ENCODE assay signal across 20 mouse cellular contexts in the genomic region with DNA sequence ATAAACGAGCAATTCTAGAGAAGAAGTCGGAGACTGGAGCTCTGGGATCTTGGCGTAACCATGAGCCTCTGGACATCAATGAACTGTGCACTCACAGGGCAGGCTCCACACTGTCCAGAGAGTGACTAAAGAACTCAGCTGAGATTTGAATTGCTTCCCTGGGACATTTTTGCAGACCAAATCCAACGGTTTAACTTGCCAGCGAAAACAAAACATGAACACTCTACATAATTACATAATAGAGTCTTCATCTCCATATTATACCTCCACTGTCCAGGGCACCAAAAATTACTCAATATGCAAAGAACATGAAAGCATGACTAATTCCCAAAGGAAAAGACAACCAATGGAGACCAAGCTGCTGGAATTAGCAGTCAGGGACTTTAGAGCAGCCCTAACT.
"Had no signal": no experiment of that assay in that cellular context is flagged by ENCODE, and none has a peak within 500 bp of the region (broad histone marks: within the 10 kb centered on the region; RNA-seq: fewer than 3 reads in every experiment).

No protein-coding gene starts in this region.

- ATAC-seq: midbrain, embryonic 15.5 days had no signal

- H3K4me1 ChIP-seq: liver, embryonic 13.5 days; midbrain, embryonic 12.5 days; midbrain, embryonic 15.5 days; neural tube, embryonic 12.5 days; neural tube, embryonic 15.5 days; stomach, embryonic 15.5 days had no signal

- H3K4me2 ChIP-seq: kidney, embryonic 15.5 days; liver, embryonic 13.5 days; midbrain, embryonic 12.5 days; midbrain, embryonic 15.5 days; neural tube, embryonic 12.5 days; neural tube, embryonic 15.5 days; stomach, embryonic 15.5 days had no signal

- H3K27me3 ChIP-seq: kidney, embryonic 15.5 days; liver, embryonic 13.5 days; midbrain, embryonic 12.5 days; midbrain, embryonic 15.5 days; neural tube, embryonic 12.5 days; neural tube, embryonic 15.5 days; stomach, embryonic 15.5 days had no signal

- DNase-seq: kidney, postnatal 10 days; kidney, postnatal 36 days; layer of hippocampus, postnatal 36 days; liver, embryonic 13.5 days; lung, adult 2 months; right cerebral cortex, adult 18-20 months; right cerebral cortex, postnatal 14 days; right cerebral cortex, postnatal 4 days; spleen, adult 18-20 months; thymus, adult 2 months; thymus, postnatal 14 days; thymus, postnatal 4 days had no signal

- H3K36me3 ChIP-seq: kidney, embryonic 15.5 days; liver, embryonic 13.5 days; midbrain, embryonic 12.5 days; midbrain, embryonic 15.5 days; neural tube, embryonic 12.5 days; neural tube, embryonic 15.5 days; stomach, embryonic 15.5 days had no signal

- H3K27ac ChIP-seq: kidney, embryonic 15.5 days; left cerebral cortex, adult 2 months; liver, embryonic 13.5 days; macrophage; midbrain, embryonic 12.5 days; midbrain, embryonic 15.5 days; neural tube, embryonic 12.5 days; neural tube, embryonic 15.5 days; stomach, embryonic 15.5 days had no signal

- H3K4me3 ChIP-seq: kidney, embryonic 15.5 days; left cerebral cortex, adult 2 months; liver, embryonic 13.5 days; midbrain, embryonic 12.5 days; midbrain, embryonic 15.5 days; neural tube, embryonic 12.5 days; neural tube, embryonic 15.5 days; stomach, embryonic 15.5 days had no signal

- H3K9ac ChIP-seq: kidney, embryonic 15.5 days; liver, embryonic 13.5 days; midbrain, embryonic 12.5 days; midbrain, embryonic 15.5 days; neural tube, embryonic 12.5 days; neural tube, embryonic 15.5 days; stomach, embryonic 15.5 days had no signal

- H3K9me3 ChIP-seq: kidney, embryonic 15.5 days; liver, embryonic 13.5 days; midbrain, embryonic 12.5 days; midbrain, embryonic 15.5 days; neural tube, embryonic 12.5 days; neural tube, embryonic 15.5 days; stomach, embryonic 15.5 days had no signal
